Comparison of ENCODE assay signal across 35 mouse cellular contexts in genomic region chr1:117497003-117497402, GRCm38 (mm10).
"Had no signal": no experiment of that assay in that cellular context is flagged by ENCODE, and none has a peak within 500 bp of the region (broad histone marks: within the 10 kb centered on the region; RNA-seq: fewer than 3 reads in every experiment).

No protein-coding gene starts in this region.

- H3K4me3 ChIP-seq: heart, embryonic 10.5 days; heart, embryonic 12.5 days; heart, embryonic 13.5 days; heart, embryonic 15.5 days; hindbrain, embryonic 10.5 days; hindbrain, embryonic 12.5 days; hindbrain, embryonic 13.5 days; hindbrain, embryonic 15.5 days; intestine, embryonic 15.5 days; kidney, embryonic 15.5 days; layer of hippocampus, adult 2 months had no signal

- H3K27me3 ChIP-seq: heart, embryonic 12.5 days; heart, embryonic 13.5 days; heart, embryonic 15.5 days; hindbrain, embryonic 12.5 days; hindbrain, embryonic 13.5 days; hindbrain, embryonic 15.5 days; intestine, embryonic 15.5 days; kidney, embryonic 15.5 days had no signal

- DNase-seq: heart, postnatal 10 days; heart, postnatal 14 days; heart, postnatal 36 days; heart, postnatal 4 days; kidney, adult 11 months; kidney, adult 18-20 months; kidney, adult 2 months; kidney, adult 8-10 months; kidney, adult 9 months; kidney, postnatal 10 days; kidney, postnatal 14 days; kidney, postnatal 25 days; kidney, postnatal 36 days; kidney, postnatal 4 days; layer of hippocampus, adult 9-11 months; layer of hippocampus, postnatal 36 days had no signal

- H3K9ac ChIP-seq: heart, embryonic 12.5 days; heart, embryonic 13.5 days; heart, embryonic 15.5 days; hindbrain, embryonic 12.5 days; hindbrain, embryonic 13.5 days; hindbrain, embryonic 14.5 days; hindbrain, embryonic 15.5 days; intestine, embryonic 15.5 days; kidney, embryonic 15.5 days had no signal

- ATAC-seq: hindbrain, embryonic 16.5 days; hindbrain, postnatal 0 days; inflammation-experienced regulatory T-cells, adult 6 months; intestine, embryonic 15.5 days; intestine, embryonic 16.5 days; intestine, postnatal 0 days had no signal

- H3K36me3 ChIP-seq: heart, embryonic 10.5 days; heart, embryonic 12.5 days; heart, embryonic 13.5 days; heart, embryonic 15.5 days; hindbrain, embryonic 10.5 days; hindbrain, embryonic 12.5 days; hindbrain, embryonic 13.5 days; hindbrain, embryonic 15.5 days; intestine, embryonic 15.5 days; kidney, embryonic 15.5 days had no signal

- H3K9me3 ChIP-seq: heart, embryonic 10.5 days; heart, embryonic 12.5 days; heart, embryonic 13.5 days; heart, embryonic 15.5 days; hindbrain, embryonic 10.5 days; hindbrain, embryonic 12.5 days; hindbrain, embryonic 13.5 days; hindbrain, embryonic 15.5 days; intestine, embryonic 15.5 days; kidney, embryonic 15.5 days had no signal

- H3K4me1 ChIP-seq: heart, embryonic 10.5 days; heart, embryonic 12.5 days; heart, embryonic 13.5 days; heart, embryonic 15.5 days; hindbrain, embryonic 10.5 days; hindbrain, embryonic 12.5 days; hindbrain, embryonic 13.5 days; hindbrain, embryonic 15.5 days; intestine, embryonic 15.5 days; kidney, embryonic 15.5 days had no signal

- H3K27ac ChIP-seq: heart, embryonic 10.5 days; heart, embryonic 13.5 days; heart, embryonic 15.5 days; hindbrain, embryonic 10.5 days; hindbrain, embryonic 12.5 days; hindbrain, embryonic 13.5 days; hindbrain, embryonic 14.5 days; hindbrain, embryonic 15.5 days; hindbrain, postnatal 0 days; intestine, embryonic 15.5 days; kidney, embryonic 15.5 days; kidney, postnatal 0 days; layer of hippocampus, adult 2 months had no signal

- H3K4me2 ChIP-seq: heart, embryonic 11.5 days; heart, embryonic 12.5 days; heart, embryonic 13.5 days; heart, embryonic 15.5 days; hindbrain, embryonic 12.5 days; hindbrain, embryonic 13.5 days; hindbrain, embryonic 14.5 days; hindbrain, embryonic 15.5 days; intestine, embryonic 15.5 days; kidney, embryonic 15.5 days had no signal
